Mouse (Mus musculus) activated CD4-positive, CD25-positive, alpha-beta regulatory T cell, adult 4 months (primary cell): ENCODE measurements around the gene Prrc2a. TPM values are rescaled to one million over a fixed set of nuclear protein-coding genes. Genes with fewer than 3 reads are reported as not detected.

Experiments
- ATAC-seq: one replicate; pipeline ENCODE4 v1.8.0; 2017
- polyA plus RNA-seq, 2 experiments: library from polyadenylated mRNA; unstranded; fragments of 100-300 nt; shearing (Covaris generic); gene quantifications; one replicate each; pipeline ENCODE4 v1.2.1; 2017

The Prrc2a gene
- polyA plus RNA-seq, 2 experiments from 2014 or later = 38.8 to 78.9 TPM

GRCm38 (mm10) chr17:35162121-35162520, 2.6 kb downstream of the Prrc2a start:
- ATAC-seq = no peak

DNA sequence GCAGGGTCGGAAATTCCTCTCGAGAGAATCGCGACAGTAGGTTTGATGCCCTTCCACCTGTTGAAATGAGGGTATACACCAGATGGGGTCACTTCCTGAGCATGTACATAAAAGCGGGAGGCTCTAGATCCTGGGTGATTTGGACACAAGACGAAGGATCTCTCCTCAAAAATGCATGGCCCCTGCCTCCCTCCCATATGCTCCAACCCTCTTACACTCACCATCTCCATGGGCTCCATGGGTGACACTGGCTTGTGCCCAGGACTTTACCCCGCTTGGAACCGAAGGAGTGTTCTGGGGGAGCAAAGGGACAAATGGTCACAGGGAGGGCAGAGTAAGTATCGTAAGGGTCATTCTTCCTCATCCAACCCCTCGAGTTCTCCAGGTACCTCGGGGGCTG, 3.3 kb downstream of the Prrc2a start:
- no peak for ATAC-seq

DNA sequence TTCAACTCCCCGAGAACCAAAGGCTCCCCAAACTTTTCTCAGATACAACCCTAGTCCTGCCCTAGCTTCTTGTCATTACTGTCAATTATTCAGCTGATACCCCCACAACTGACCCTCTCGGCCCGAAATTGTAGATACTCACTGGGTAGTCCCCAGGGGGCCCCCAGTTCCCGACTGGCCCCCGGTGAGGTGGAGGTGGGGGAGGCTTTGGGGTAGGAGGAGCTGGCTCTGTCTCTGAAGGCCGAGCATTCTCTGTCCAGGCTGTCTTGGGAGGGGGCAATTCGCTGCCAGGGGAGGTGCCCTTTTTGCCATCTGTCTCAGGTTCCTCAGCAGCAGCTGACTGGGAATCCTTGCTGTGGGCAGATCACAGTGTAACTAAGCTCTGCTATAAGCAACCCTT, 5.1 kb downstream of the Prrc2a start:
- ATAC-seq = no peak

DNA sequence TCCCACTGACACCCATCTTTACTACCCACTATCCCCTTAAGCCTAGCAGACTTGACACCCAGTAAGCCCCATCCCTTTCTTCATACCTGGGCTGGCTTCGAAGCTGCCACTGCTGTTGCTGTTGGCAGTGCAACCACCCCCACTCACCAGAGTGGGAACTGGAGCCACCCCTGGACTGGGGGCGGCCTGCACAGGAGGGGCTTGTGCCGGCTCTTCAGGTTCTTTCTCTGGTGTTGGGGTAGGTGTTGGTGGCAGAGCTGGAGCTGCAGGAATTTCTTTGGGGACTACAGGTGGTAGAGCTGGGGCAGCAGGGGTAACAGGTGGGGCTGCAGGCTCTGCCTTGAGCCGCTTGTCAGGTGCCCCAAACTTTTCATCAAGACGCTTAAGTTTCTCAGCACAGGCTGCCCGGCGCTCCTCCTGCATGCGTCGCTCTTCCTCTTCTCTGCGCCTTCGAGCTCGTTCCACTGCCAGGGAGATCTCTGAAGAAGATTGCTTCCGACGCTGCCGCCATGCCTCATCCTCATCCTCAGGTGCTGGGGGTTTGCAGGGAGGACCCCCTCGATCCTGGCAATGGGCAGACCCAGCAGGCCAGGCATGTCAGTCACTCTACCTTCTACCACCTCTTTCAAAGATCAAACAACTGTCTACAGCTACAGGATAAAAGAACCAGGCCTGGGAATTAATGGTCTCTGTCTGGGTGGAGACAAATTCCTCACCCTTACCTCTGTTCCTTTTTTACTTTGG, 5.7 kb downstream of the Prrc2a start:
- no peak for ATAC-seq

DNA sequence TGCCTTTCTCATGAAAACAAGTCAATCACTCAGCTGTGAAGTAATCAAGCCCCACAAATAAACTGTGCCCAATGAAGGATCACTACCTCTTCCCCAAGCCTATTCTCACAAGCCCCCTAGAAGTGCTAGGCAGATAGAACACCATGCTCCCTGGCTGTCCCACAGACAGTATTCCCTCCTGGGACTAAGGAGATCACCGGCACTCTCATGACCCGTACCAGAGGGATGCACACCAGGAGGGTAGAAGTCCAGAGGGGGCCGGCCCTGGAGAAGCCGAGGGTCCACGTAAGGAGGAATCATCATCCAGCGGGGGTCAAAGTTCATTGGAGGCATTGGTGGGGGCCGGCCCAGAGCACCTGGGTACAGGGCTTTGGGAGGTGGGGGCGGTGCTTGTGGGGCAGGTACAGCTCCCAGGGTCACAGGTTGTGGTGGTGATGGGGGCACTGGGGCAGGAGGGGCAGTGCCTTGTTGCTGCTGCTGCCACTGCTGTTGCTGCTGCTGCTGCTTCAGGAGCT, 7.0 kb downstream of the Prrc2a start:
- no peak for ATAC-seq

DNA sequence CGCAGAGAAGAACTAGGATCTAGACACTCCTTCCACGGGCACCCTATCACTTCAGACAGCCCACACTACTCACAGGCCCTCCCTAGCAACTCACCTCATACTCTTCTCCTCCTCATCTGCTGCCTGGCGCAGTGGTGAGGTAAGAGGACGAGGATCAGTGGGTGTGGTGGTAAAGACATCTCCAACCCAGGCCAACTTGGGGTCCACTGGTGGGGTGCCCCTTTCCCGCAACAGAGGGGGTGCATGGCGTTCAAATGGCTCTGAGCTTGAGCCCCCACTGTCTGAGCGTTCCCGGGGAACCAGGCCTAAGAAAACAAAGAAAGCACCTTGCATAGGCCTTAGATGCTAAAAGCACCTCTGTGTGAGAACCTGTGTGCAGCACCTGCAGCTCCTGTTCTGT, 7.4 kb downstream of the Prrc2a start:
- no peak for ATAC-seq

DNA sequence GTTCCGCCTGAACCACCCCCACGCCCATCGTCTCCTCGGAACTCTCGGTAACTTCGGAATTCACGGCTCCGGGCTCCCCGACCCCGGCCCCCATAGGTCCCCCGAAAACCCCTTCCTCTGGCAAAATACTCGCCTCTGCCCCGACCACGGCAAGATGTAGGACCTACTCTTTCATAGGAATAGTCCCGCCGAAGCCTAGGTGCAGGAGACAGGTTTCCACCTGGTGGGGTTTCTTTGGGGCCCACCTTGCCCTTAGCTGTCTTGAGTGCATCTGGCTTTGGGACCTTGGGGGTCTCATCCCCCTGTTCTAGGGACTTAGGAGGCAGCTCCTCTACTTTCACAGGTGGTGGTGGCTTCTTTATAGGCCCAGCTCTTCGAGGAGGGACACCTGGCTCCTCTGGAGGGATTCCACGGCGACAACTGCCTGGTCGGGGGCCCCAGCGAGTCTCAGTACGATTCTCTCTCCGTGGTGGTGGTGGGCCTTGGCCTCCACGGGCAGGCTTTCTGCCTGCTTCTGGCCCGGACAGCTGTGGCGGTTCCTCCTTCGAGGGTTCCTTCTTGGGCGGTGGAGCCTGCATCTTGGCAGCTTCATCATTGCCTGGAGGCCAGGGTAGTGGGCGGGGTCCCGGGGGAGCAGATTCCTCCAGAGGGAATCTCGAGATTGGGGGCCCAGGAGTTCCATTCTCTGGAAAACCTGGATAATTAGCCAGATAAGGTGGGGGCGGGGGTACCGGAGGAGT, 8.1 kb downstream of the Prrc2a start:
- no peak for ATAC-seq

DNA sequence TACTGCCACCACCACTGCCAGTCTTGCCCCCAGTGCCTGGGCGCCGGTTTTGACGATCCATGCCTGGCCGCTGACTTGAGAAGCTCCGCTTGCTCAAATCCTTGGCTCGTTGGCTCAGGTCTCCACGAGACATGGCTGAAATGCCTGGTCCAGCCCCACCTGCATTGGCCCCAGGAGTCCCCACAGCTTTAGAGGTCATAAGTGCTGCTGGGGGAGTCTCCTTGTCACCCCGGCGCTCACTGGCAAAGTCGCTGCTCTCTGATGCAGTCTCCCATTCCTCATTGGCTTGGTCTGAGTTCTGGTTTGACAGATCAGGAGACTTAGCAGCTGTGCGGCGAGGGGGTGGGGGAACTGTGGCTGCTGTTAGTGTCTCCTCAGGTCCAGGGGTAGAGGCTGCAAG, 9.2 kb downstream of the Prrc2a start:
- no peak for ATAC-seq

DNA sequence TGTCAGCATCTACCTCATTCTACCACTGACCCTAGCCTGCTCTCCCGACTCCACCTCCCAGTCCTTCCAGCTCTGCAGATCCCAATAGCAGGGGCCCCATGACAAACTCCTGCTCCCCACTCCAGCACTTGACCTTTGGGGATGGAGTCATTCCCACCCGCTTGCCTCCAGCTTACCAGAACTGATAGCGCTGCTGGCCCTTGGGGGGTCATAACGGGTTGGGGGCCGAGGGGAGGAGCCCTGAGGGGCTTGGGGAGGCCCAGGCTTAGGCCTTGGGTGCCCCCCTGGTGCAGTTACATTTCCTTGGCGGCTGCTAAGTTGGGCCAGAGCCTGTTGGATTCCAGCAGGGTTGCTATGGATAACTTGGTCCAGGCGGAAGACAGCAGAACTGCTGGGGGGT, 10.1 kb downstream of the Prrc2a start:
- ATAC-seq = no peak

- no peak for ATAC-seq
Measured at GRCm38 (mm10) chr17:35153931-35154330, 10.8 kb downstream of the Prrc2a start.

GRCm38 (mm10) chr17:35153077-35153476, 11.6 kb downstream of the Prrc2a start:
- no peak for ATAC-seq

GRCm38 (mm10) chr17:35152121-35152520, 12.6 kb downstream of the Prrc2a start:
- ATAC-seq = no peak

DNA sequence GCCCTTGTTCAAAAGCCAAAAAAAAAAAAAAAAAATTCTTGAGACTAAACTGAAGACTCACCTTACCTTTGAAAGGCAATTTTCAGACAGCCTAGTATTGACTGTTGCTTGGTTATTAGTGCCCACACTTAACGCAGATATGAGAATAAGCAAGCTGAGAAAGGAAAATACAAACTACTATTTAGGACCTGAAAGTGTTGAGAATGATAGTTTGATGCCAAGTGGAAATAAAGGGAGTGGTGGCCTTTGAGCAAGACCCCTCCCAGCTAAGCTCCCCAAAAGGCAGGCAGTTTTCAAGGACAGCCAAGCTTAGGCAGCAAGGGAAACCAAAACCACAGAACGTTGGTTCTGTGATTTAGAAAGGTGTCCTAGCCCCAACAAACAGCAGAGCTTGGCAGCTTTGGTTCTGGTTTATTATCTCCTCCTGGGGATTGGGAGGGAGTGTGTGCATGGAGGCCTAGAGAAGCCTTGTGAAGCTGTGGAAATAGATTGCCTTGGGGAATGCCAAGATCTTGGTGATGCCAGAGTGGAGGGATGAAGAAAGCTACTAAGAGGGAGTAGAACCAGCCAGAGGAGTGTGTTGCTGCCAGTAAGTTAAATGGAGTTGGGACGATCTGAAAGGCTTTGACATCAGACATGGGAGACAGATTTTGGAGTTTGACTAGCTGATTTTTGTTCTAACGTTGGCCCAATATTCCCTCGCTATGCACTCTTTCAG, 16.6 kb downstream of the Prrc2a start:
- ATAC-seq = no peak

DNA sequence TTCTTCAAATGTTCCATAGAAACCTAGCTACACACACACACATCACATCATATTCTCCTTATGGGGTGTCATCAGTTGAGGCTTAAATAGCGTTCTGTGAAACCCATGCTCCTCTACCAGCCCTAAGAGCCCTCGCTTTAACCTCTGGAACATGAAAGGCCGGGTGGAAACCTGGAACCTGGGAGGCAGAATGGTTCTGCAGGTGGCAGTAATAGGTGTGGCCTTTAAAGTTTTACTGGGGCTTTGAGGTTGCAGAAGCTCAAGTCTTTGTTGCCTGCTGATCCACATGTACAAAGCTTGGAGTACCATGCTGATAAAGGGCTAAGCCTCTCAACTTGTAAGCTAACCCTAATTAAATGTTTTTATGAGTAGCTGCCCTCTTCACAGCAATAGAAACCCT, 17.3 kb downstream of the Prrc2a start:
- ATAC-seq = no peak

- no peak for ATAC-seq
Measured at GRCm38 (mm10) chr17:35146139-35146538, 18.6 kb downstream of the Prrc2a start.

DNA sequence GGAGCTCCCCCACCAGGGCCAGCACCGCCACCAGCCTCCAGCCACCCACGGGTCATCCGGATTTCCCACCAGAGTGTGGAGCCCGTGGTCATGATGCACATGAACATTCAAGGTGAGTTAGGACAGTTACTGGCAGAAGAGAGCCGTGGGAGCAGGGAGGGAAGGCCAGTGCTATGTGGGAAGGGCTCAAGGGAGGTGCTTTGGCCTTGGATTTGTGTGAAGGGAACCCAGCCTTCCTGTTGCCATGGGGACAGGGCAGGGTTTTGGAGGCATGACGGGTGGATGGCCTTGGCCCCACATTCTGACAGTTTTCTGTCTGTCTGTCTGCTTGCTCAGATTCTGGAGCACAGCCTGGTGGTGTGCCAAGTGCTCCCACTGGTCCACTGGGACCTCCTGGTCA, 22.7 kb downstream of the Prrc2a start:
- ATAC-seq = no peak

GRCm38 (mm10) chr17:35140490-35140996, 24.2 kb downstream of the Prrc2a start:
- no peak for ATAC-seq

GRCm38 (mm10) chr17:35139269-35139668, 25.4 kb downstream of the Prrc2a start:
- ATAC-seq = no peak

DNA sequence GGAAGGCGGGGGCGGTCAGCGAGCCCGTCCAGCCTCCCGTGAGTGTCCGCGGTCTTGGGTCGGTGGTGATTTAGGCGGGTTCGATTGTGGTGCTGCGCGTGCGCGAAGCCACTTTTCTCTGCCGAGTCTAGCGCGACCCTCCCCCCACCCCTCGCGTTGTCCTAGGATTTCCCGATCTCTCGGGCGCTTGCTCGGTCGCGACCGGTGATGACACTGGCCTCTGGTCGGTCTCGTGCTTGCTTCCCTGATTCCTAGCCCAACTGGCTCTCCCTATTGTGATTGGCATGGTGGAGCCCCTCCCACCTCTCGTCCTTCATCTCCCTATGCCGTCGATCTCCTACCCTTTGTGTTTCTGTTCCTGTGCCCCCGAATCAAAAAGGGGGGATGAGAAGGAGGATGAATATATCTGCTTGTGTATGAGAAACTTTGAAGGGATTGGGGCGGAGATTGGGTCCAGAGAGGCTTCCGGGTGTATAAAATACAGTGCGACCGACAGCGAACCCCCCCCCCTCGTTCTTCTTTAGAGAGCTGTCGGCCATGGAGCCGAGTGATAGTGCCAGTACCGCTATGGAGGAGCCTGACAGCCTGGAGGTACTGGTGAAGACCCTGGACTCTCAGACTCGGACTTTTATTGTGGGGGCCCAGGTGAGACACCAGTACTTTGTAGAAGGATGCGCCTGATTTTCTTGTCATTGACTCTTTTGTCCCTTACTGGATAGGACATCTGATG, 28.9 kb downstream of the Prrc2a start:
- peak; percentile 21 for ATAC-seq

- ATAC-seq = peak; percentile 79
Measured at GRCm38 (mm10) chr17:35134801-35135590, 29.7 kb downstream of the Prrc2a start, which contains the start of gene Bag6. TSS of gene Bag6 (plus strand) at chr17:35135178.

DNA sequence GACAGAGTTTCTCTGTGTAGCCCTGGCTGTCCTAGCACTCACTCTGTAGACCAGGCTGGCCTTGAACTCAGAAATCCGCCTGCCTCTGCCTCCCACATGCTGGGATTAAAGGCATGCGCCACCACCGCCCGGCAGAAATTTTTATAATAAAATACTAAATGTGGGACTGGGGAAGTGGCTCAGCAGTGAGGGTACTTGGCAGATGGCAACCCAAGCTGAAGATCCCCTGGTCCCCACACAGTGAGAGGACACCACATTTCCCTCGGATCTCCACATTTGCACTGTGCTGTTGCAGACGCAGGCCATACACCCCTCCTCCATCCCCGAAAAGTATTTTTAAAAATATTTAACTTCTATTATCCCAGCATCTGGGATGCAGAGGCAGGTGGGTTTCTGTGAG, 31.2 kb downstream of the Prrc2a start:
- no peak for ATAC-seq

DNA sequence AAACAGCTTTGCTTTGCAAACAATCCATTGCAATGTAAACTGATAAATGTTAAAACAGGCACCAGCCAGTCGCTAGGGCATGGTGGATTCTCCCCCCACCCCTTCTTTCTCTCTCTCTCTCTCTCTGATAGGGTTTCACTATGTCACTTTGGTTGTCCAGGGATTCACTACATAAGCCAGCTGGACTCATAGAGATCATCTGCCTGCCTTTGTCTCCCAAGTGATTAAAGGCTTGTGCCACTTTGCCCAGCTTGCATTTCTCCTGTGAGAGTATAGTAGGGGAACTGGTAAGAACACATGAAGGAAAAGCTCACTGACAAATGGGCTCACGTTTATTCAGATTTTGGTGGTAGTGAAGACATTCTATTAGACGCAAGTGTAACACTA, 32.5 kb downstream of the Prrc2a start:
- ATAC-seq = no peak
